Mouse (Mus musculus) limb, embryonic 12.5 days (tissue): ENCODE results near the gene Ryr1. TPM values are rescaled to one million over a fixed set of nuclear protein-coding genes. Genes with fewer than 3 reads are reported as not detected.

ENCODE experiments used
- ATAC-seq: fragments of 200-750 bp; cut with Nextera tagmentation; 2 replicates; pipeline ENCODE4 v1.8.0; 2017; ENCODE audit warnings: low read depth, moderate TSS enrichment; ENCODE audit not compliant: insufficient number of reproducible peaks, insufficient read depth, low FRiP score, low TSS enrichment
- H3K27ac ChIP-seq: fragments of 300-500 bp; sonication (generic); 2 replicates; pipeline ENCODE4 v1.5.1; 2016; ENCODE audit warnings: mild to moderate bottlenecking, moderate library complexity
- H3K27me3 ChIP-seq: fragments of 300-500 bp; sonication (generic); 2 replicates; pipeline ENCODE4 v1.6.1; 2016; ENCODE audit warnings: mild to moderate bottlenecking, moderate library complexity
- H3K36me3 ChIP-seq: fragments of 300-500 bp; sonication (generic); 2 replicates; pipeline ENCODE4 v1.6.1; 2016; ENCODE audit warnings: mild to moderate bottlenecking, moderate library complexity
- H3K4me1 ChIP-seq: fragments of 300-500 bp; sonication (generic); replicated peaks from 2 replicates; pipeline ENCODE4 v1.6.1; 2016
- H3K4me2 ChIP-seq: fragments of 300-500 bp; sonication (generic); 2 replicates; pipeline ENCODE4 v1.6.1; 2016; ENCODE audit warnings: mild to moderate bottlenecking, moderate library complexity
- H3K4me3 ChIP-seq: fragments of 300-500 bp; sonication (generic); replicated peaks from 2 replicates; pipeline ENCODE4 v1.5.1; 2016; ENCODE audit warnings: mild to moderate bottlenecking
- H3K9ac ChIP-seq: fragments of 300-500 bp; sonication (generic); replicated peaks from 2 replicates; pipeline ENCODE4 v1.6.1; 2016; ENCODE audit warnings: mild to moderate bottlenecking, moderate library complexity
- H3K9me3 ChIP-seq: fragments of 300-500 bp; sonication (generic); 2 replicates; pipeline ENCODE4 v1.6.1; 2016; ENCODE audit warnings: mild to moderate bottlenecking, moderate library complexity
- WGBS: fragments of 180-500 bp; shearing (Covaris S2); methylation state at CpG from one replicate; pipeline ENCODE4 v1.1.7; 2016; 5-methylcytosine and 5-hydroxymethylcytosine counted together
- polyA plus RNA-seq: library from polyadenylated mRNA; unstranded; fragments of >200 nt; fragmentation: Nextera tagmentation; extraction: Ambion mirVana; gene quantifications from 2 replicates; pipeline ENCODE4 v1.2.1, GENCODE M21; 2016

Gene Ryr1
- polyA plus RNA-seq, 1 experiment from 2014 or later: 5.0 TPM

DNA sequence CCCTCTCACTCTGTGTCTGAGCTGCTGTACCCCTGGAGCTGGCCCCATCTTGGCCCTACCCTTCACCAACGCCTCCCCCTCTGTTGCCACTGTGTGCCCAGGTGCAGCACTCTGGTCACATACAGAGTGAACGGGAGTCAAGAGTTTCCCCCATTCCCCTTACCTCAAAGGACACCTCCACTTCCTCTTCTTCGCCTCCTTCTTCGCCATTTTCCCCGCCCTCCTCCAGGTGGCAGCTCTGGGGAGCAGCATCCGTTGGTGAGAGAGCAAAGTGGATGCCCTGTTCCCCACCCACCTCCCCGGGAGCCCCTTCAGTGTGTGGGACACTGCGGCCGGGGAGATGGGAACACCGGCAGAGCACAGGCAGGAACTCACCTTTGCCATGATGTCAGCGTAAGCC lies 76.4 kb downstream of the Ryr1 start:
- no peak overlapping the region for H3K4me3 ChIP-seq
- no peak for ATAC-seq
- H3K4me2 ChIP-seq: no peak overlapping the region
- H3K4me1 ChIP-seq: peaks cover 9% of the 10 kb centered on the region; the same call in 1 of the 2 replicates
- H3K9ac ChIP-seq: no peak overlapping the region
- 75% methylated on average over 11 of the region's 11 CpGs for WGBS
- H3K9me3 ChIP-seq: peaks cover 5% of the 10 kb centered on the region; the same call in 1 of the 2 replicates
- H3K27ac ChIP-seq: no peak overlapping the region
- no peaks in the 10 kb centered on the region for H3K36me3 ChIP-seq
- H3K27me3 ChIP-seq: peaks cover 20% of the 10 kb centered on the region

GRCm38 (mm10) chr7:29048070-29048469 lies 76.9 kb downstream of the Ryr1 start:
- peaks cover 9% of the 10 kb centered on the region; the same call in 1 of the 2 replicates for H3K4me1 ChIP-seq
- H3K9me3 ChIP-seq: peaks cover 5% of the 10 kb centered on the region; the same call in 1 of the 2 replicates
- ATAC-seq: no peak
- H3K27me3 ChIP-seq: peaks cover 14% of the 10 kb centered on the region
- H3K36me3 ChIP-seq: no peaks in the 10 kb centered on the region
- H3K4me3 ChIP-seq: no peak overlapping the region
- no peak overlapping the region for H3K4me2 ChIP-seq
- no peak overlapping the region for H3K27ac ChIP-seq
- H3K9ac ChIP-seq: no peak overlapping the region
- 83% methylated on average over 3 of the region's 3 CpGs for WGBS

DNA sequence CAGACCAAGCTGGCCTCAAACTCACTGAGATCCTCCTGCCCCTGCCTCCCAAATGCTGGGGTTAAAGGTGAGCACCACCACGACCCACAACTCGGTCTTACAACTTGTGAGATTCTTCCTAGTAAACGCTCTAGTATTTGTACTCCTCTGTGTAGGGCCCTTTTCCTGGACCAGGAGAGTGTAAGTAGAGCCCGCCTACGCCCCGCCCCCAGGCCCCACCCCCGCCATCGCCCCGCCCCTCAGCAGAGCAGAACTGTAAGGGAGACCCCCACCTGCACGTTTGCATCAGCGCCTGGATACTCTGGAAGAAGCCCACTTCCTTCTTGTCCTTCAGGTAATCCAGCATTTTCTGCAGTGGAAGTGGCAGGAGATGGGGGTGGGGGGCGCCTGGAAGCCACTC lies 78.4 kb downstream of the Ryr1 start:
- H3K4me3 ChIP-seq: 0 out of 2 replicates have a peak overlapping the region, but pooled peaks have one; percentile 6
- peak overlapping the region; percentile 32 for H3K4me2 ChIP-seq
- no peaks in the 10 kb centered on the region; the same call in 1 of the 2 replicates for H3K27me3 ChIP-seq
- H3K27ac ChIP-seq: no peak overlapping the region
- peaks cover 5% of the 10 kb centered on the region; the same call in 1 of the 2 replicates for H3K9me3 ChIP-seq
- peak; percentile 43; the same call in 1 of the 2 replicates for ATAC-seq
- WGBS: 5% methylated on average over 12 of the region's 12 CpGs
- H3K36me3 ChIP-seq: no peaks in the 10 kb centered on the region
- peaks cover 6% of the 10 kb centered on the region; the same call in 1 of the 2 replicates for H3K4me1 ChIP-seq
- no peak overlapping the region for H3K9ac ChIP-seq

- no peak overlapping the region for H3K27ac ChIP-seq
- peaks cover 16% of the 10 kb centered on the region for H3K4me1 ChIP-seq
- H3K4me3 ChIP-seq: no peak overlapping the region
- H3K36me3 ChIP-seq: no peaks in the 10 kb centered on the region
- H3K9me3 ChIP-seq: peaks cover 5% of the 10 kb centered on the region; the same call in 1 of the 2 replicates
- ATAC-seq: no peak
- WGBS: 53% methylated on average over 9 of the region's 9 CpGs
- peak overlapping the region; percentile 21 for H3K4me2 ChIP-seq
- no peak overlapping the region for H3K9ac ChIP-seq
- no peaks in the 10 kb centered on the region; the same call in 1 of the 2 replicates for H3K27me3 ChIP-seq
These were observed 80.7 kb downstream of the Ryr1 start for GRCm38 (mm10) chr7:29044302-29044701.

DNA sequence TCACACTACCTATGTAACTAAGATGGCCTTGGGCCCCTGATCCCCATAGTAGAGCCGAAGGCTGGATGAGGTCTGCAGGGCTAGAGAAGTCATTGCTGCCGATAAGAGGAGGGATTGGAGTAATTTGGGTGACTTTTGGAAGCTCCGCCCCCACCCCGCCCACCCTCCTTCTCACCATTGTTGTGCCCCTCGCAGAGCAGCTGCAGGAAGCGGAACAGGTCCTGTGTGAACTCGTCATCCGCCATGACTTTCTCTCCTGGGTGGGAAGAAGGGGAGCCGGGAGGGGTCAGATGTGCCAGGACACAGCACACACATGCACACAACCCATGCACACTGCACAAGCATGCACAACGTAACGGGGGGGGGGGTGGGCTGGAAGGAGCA lies 81.3 kb downstream of the Ryr1 start:
- H3K4me1 ChIP-seq: peaks cover 16% of the 10 kb centered on the region
- H3K9ac ChIP-seq: no peak overlapping the region
- 44% methylated on average over 11 of the region's 11 CpGs for WGBS
- no peak for ATAC-seq
- peaks cover 5% of the 10 kb centered on the region; the same call in 1 of the 2 replicates for H3K9me3 ChIP-seq
- no peaks in the 10 kb centered on the region for H3K36me3 ChIP-seq
- no peak overlapping the region for H3K4me3 ChIP-seq
- no peaks in the 10 kb centered on the region; the same call in 1 of the 2 replicates for H3K27me3 ChIP-seq
- no peak overlapping the region for H3K27ac ChIP-seq
- H3K4me2 ChIP-seq: peak overlapping the region; percentile 21

- H3K9ac ChIP-seq: no peak overlapping the region
- no peaks in the 10 kb centered on the region; the same call in 1 of the 2 replicates for H3K27me3 ChIP-seq
- WGBS: 74% methylated on average over 19 of the region's 19 CpGs
- peaks cover 16% of the 10 kb centered on the region for H3K4me1 ChIP-seq
- ATAC-seq: no peak
- H3K36me3 ChIP-seq: no peaks in the 10 kb centered on the region
- no peak overlapping the region for H3K4me3 ChIP-seq
- H3K9me3 ChIP-seq: peaks cover 2% of the 10 kb centered on the region; the same call in 1 of the 2 replicates
- H3K4me2 ChIP-seq: 0 out of 2 replicates have a peak overlapping the region, but pooled peaks have one; percentile 21
- no peak overlapping the region for H3K27ac ChIP-seq
These were observed 81.8 kb downstream of the Ryr1 start for GRCm38 (mm10) chr7:29043016-29043673.

DNA sequence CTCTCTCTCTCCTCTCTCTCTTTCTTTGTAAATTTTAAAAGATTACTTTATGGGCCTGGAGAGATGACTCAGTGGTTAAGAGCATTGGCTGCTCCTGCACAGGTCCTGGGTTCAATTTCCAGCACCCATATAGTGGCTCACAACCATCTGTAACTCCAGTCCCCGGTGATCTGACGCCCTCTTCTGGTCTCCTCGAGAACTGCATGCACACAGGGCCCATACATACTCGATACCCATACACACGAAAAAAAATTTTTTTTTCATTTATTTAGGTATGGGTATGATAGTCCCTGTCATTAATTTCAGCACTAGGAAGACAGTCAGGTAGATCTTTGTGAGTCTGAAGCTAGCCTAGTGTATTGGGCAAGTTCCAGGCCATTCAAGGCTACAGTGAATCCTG lies 83.8 kb downstream of the Ryr1 start:
- H3K9ac ChIP-seq: no peak overlapping the region
- peak overlapping the region; percentile 80; the same call in 1 of the 2 replicates for H3K4me2 ChIP-seq
- H3K4me3 ChIP-seq: no peak overlapping the region
- no peaks in the 10 kb centered on the region for H3K9me3 ChIP-seq
- H3K4me1 ChIP-seq: peaks cover 16% of the 10 kb centered on the region
- H3K27ac ChIP-seq: no peak overlapping the region
- no peak for ATAC-seq
- WGBS: 83% methylated on average over 5 of the region's 5 CpGs
- H3K36me3 ChIP-seq: no peaks in the 10 kb centered on the region
- H3K27me3 ChIP-seq: no peaks in the 10 kb centered on the region; the same call in 1 of the 2 replicates

GRCm38 (mm10) chr7:29039985-29040661 lies 84.9 kb downstream of the Ryr1 start:
- WGBS: 2% methylated on average over 26 of the region's 26 CpGs
- ATAC-seq: peak; percentile 70; the same call in 1 of the 2 replicates
- Histone ChIP-seq H3K9ac (peak overlapping the region; percentile 65), H3K27ac (peak overlapping the region; percentile 72), H3K4me3 (peak overlapping the region; percentile 48), H3K27me3 (no peaks in the 10 kb centered on the region), H3K36me3 (no peaks in the 10 kb centered on the region), H3K9me3 (no peaks in the 10 kb centered on the region), H3K4me1 (peaks cover 16% of the 10 kb centered on the region), H3K4me2 (peak overlapping the region; percentile 80)

DNA sequence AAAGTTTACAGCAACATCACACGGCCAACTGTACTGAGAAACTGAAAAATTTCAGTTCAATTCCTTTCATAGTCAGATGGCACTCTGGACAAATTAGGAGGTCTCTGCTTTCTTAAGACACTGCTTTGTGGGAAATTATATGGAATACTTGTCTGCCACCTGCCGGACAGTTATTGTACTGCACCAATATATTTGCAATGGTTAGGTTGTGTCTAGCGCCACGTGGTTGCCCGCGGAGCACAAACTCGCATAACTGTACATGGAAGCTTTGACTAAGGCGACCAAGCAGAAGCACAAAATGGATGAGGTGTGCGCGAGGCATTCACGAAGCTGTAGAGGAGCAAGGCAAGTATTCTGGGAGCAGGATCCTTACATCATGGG lies 85.4 kb downstream of the Ryr1 start:
- Histone ChIP-seq H3K9ac (peak overlapping the region; percentile 65; the same call in 1 of the 2 replicates), H3K4me3 (peak overlapping the region; percentile 48), H3K36me3 (no peaks in the 10 kb centered on the region), H3K27ac (peak overlapping the region; percentile 72; the same call in 1 of the 2 replicates), H3K4me2 (peak overlapping the region; percentile 80), H3K9me3 (no peaks in the 10 kb centered on the region), H3K27me3 (no peaks in the 10 kb centered on the region), H3K4me1 (peaks cover 16% of the 10 kb centered on the region)
- ATAC-seq: peak; percentile 57
- under 1% methylated on average over 11 of the region's 11 CpGs for WGBS

DNA sequence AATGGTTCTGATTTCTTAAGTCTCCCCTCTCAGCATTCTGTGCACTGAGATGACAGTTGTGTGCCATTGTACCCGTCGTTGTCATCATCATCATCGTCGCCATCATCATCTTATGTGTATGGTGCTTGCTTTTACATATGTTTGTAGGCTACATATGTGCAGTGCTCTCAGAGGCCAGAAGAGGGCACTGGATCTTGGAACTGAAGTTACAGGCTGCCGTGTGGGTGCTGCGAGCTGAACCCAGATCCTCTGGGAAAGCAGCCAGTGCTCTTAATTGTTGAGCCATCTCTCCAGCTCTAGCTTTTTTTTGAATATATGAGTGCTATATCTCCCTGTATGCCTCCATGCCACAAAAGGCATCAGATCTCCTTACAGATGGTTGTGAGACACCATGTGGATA lies 87.7 kb downstream of the Ryr1 start:
- no peak overlapping the region for H3K4me2 ChIP-seq
- no peaks in the 10 kb centered on the region for H3K27me3 ChIP-seq
- peaks cover 10% of the 10 kb centered on the region for H3K4me1 ChIP-seq
- 85% methylated on average over 6 of the region's 6 CpGs for WGBS
- H3K9me3 ChIP-seq: no peaks in the 10 kb centered on the region
- no peaks in the 10 kb centered on the region for H3K36me3 ChIP-seq
- no peak overlapping the region for H3K4me3 ChIP-seq
- H3K9ac ChIP-seq: no peak overlapping the region
- no peak for ATAC-seq
- no peak overlapping the region for H3K27ac ChIP-seq

DNA sequence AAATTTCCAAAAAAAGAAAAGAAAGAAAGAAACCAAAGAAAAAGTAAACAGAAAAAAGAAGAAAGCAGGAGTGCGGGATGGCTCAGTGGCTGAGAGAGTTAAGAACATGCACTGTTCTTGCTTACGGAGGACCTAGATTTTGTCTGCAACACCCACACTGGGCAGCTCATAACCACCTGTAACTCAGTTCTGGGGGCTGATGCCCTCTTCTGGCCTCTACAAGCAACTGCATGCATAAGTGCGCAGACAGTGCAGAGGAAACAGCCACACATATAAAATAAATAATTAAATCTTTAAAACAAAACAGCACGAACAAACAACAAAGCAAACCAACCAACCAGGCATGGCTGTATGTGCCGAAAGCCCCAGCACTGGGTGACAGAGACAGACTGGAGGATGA lies 92.3 kb downstream of the Ryr1 start:
- ATAC-seq: no peak
- no peaks in the 10 kb centered on the region; the same call in 1 of the 2 replicates for H3K36me3 ChIP-seq
- H3K27ac ChIP-seq: no peak overlapping the region
- H3K4me1 ChIP-seq: no peaks in the 10 kb centered on the region
- no peak overlapping the region for H3K4me3 ChIP-seq
- no peaks in the 10 kb centered on the region for H3K27me3 ChIP-seq
- 82% methylated on average over 5 of the region's 5 CpGs for WGBS
- no peaks in the 10 kb centered on the region for H3K9me3 ChIP-seq
- no peak overlapping the region for H3K4me2 ChIP-seq
- no peak overlapping the region for H3K9ac ChIP-seq
